Mouse (Mus musculus) embryonic facial prominence, embryonic 13.5 days (tissue): Measurements from ENCODE around the gene Nrn1l. TPM values are rescaled to one million over a fixed set of nuclear protein-coding genes. Genes with fewer than 3 reads are reported as not detected.

Experiments used
- ATAC-seq: fragments of 200-750 bp; cut with Nextera tagmentation; 2 replicates; pipeline ENCODE4 v1.8.0; 2017; ENCODE audit warnings: low read depth; ENCODE audit not compliant: insufficient number of reproducible peaks, insufficient read depth, low FRiP score, low TSS enrichment
- H3K27ac ChIP-seq: fragments of 300-500 bp; sonication (generic); 2 replicates; pipeline ENCODE4 v1.5.1; 2015; ENCODE audit warnings: moderate library complexity, mild to moderate bottlenecking, inconsistent platforms
- H3K27me3 ChIP-seq: fragments of 300-500 bp; sonication (generic); 2 replicates; pipeline ENCODE4 v1.6.1; 2015; ENCODE audit warnings: mild to moderate bottlenecking, inconsistent platforms
- H3K36me3 ChIP-seq: fragments of 300-500 bp; sonication (generic); 2 replicates; pipeline ENCODE4 v1.6.1; 2015; ENCODE audit warnings: mild to moderate bottlenecking, inconsistent platforms
- H3K4me1 ChIP-seq: fragments of 300-500 bp; sonication (generic); 2 replicates; pipeline ENCODE4 v1.6.1; 2015; ENCODE audit warnings: inconsistent platforms
- H3K4me2 ChIP-seq: fragments of 300-500 bp; sonication (generic); 2 replicates; pipeline ENCODE4 v1.6.1; 2015; ENCODE audit warnings: moderate library complexity, mild to moderate bottlenecking, inconsistent platforms
- H3K4me3 ChIP-seq: fragments of 300-500 bp; sonication (generic); 2 replicates; pipeline ENCODE4 v1.5.1; 2015; ENCODE audit warnings: mild to moderate bottlenecking, inconsistent platforms
- H3K9ac ChIP-seq: fragments of 300-500 bp; sonication (generic); 2 replicates; pipeline ENCODE4 v1.6.1; 2015; ENCODE audit warnings: mild to moderate bottlenecking, inconsistent platforms
- H3K9me3 ChIP-seq: fragments of 300-500 bp; sonication (generic); 2 replicates; pipeline ENCODE4 v1.6.1; 2016; ENCODE audit warnings: inconsistent platforms
- WGBS: fragments of 180-500 bp; shearing (Covaris S2); methylation state at CpG from one replicate; pipeline ENCODE4 v1.1.7; 2015; ENCODE audit warnings: mixed read lengths; 5-methylcytosine and 5-hydroxymethylcytosine counted together
- polyA plus RNA-seq: library from polyadenylated mRNA; unstranded; fragments of >200 nt; fragmentation: Nextera tagmentation; extraction: Ambion mirVana; gene quantifications from 2 replicates; pipeline ENCODE4 v1.2.1, GENCODE M21; 2015

Gene Nrn1l
- polyA plus RNA-seq, 1 experiment from 2014 or later, result 0.51 TPM

DNA sequence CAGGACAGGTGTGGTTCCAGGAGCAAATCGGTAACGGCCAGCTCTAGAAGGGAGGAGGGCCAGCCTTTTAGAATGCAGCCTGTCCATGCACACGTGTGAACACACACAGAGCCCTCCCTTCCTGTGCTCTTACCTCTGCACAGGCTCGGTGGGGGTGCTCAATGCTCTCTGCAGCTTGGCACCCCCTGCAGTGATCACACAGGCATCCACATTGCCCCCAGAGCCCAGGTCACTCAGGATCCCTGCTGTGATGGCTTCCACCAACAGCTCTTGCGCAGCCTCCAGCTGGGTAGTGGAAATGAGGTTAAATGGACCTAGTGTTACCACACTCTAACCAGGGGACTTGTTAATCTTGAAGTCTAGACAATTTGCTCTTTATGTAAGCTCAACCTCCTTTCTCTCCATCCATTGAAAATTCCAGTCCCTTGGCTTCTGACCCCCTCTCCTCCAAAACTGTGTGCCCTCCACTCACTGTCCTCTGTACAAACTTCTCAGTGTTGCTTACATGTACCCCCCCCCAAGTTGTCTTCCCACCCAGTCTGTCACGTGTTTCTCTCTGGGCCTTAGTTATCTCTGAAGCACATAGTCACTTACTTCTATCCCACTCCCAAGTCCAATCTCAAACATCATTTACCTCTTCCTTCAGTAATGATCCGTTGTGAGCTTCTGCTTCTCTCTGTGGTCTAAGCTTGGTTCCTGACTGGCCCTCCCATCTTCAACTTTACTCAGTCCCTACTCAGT, 42.7 kb downstream of the Nrn1l start:
- WGBS, result 26% methylated on average over 7 of the region's 7 CpGs
- Histone ChIP-seq H3K9me3 (no peaks in the 10 kb centered on the region), H3K4me3 (peak overlapping the region; percentile 79), H3K27me3 (no peaks in the 10 kb centered on the region), H3K27ac (no peak overlapping the region), H3K4me2 (peak overlapping the region; percentile 95), H3K9ac (peak overlapping the region; percentile 82), H3K36me3 (peaks cover 38% of the 10 kb centered on the region), H3K4me1 (peaks cover 20% of the 10 kb centered on the region)
- ATAC-seq, result no peak

DNA sequence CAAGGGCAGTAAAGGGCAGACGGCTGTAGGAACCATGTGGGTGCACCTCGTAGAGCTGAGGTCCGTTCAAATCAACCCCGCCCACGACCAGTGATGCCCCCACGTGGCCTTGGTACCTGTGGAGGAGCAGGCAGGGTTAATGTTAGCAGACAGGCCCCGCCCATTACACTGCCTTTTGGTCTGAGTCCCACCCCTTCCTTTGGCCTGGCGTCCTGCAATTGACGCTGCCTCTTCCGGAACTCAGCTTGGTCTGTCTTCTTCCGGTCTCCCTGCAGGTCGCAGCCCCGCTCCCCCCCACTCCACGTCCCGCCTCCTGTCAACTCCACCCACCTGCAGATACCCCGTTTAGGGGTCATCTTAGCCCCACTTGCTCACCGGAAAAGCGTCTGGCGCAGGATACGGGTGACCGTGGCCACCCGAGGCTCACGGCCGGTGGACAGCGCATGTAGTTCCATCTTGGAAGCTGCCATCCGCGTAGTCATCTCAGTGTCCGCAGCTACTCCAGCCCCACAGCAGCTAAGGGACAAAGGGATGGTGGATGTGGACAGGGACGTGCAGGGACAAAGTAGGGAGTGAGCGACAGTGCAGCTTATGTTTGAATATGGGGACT, 43.6 kb downstream of the Nrn1l start:
- Histone ChIP-seq H3K4me3 (peak overlapping the region; percentile 79), H3K27me3 (no peaks in the 10 kb centered on the region), H3K27ac (peak overlapping the region; percentile 81), H3K9ac (peak overlapping the region; percentile 82), H3K9me3 (no peaks in the 10 kb centered on the region), H3K4me1 (peaks cover 20% of the 10 kb centered on the region), H3K36me3 (peaks cover 38% of the 10 kb centered on the region), H3K4me2 (peak overlapping the region; percentile 95)
- peak; percentile 80 for ATAC-seq
- under 1% methylated on average over 30 of the region's 30 CpGs for WGBS

GRCm38 (mm10) chr8:105937496-105938305, 44.3 kb downstream of the Nrn1l start:
- H3K27ac ChIP-seq, result peak overlapping the region; percentile 81
- 2% methylated on average over 33 of the region's 33 CpGs for WGBS
- ATAC-seq, result no peak

DNA sequence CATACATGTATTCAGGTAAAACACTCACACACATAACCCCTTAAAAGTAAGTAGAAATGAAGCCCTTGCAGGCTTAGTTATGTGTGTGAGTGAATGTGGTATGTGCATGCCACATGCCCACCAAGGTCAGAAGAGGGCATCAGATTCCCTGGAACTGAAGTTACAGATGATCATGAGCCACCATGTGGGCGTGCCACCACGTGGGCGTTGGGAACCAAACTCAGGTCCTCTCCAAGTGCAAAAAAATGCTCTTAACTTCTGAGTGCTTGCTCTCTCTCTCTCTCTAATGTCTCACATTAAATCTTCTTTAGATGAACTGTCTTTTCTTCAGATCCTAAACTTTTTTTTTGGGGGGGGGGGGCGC, 44.9 kb downstream of the Nrn1l start, which contains the start of gene Psmb10:
TSS of gene Psmb10 (minus strand) at position 139 of the 364 bp plus-strand sequence.
- peaks cover 20% of the 10 kb centered on the region for H3K4me1 ChIP-seq
- peak within 1 kb of the TSS; percentile 82 for H3K9ac ChIP-seq
- peaks cover 39% of the 10 kb centered on the region for H3K36me3 ChIP-seq
- H3K4me3 ChIP-seq, result peak within 1 kb of the TSS; percentile 79
- H3K27me3 ChIP-seq, result no peaks in the 10 kb centered on the region
- no peak for ATAC-seq
- peak within 1 kb of the TSS; percentile 81 for H3K27ac ChIP-seq
- H3K4me2 ChIP-seq, result peak within 1 kb of the TSS; percentile 95
- 33% methylated on average over 4 of the region's 4 CpGs for WGBS
- no peaks in the 10 kb centered on the region for H3K9me3 ChIP-seq

More at GRCm38 (mm10) chr8:105937496-105938305, 44.3 kb downstream of the Nrn1l start:
- no peaks in the 10 kb centered on the region for H3K9me3 ChIP-seq
- peaks cover 37% of the 10 kb centered on the region for H3K36me3 ChIP-seq
- H3K27me3 ChIP-seq, result no peaks in the 10 kb centered on the region
- H3K9ac ChIP-seq, result peak overlapping the region; percentile 82
- peak overlapping the region; percentile 79 for H3K4me3 ChIP-seq
- H3K4me1 ChIP-seq, result peaks cover 20% of the 10 kb centered on the region
- H3K4me2 ChIP-seq, result peak overlapping the region; percentile 95

DNA sequence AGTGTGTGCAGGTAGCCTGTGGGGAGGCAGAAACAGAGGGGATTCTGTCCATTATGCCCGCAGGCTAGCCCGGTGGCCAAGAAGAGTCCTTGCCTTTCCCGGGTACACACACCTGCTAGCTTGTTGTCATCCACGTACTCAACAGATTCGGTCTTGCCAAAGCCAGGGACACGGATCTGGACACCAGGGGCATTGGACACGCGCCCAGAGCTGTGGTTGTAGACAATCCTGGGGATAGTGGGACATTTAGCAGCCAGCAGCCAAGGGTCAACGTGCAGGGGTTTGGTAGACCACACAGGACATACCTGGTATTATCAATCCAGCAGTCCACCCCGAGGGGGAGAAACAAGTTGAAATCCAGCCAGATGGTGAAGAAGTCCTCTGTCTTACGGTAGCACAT, 48.7 kb downstream of the Nrn1l start:
- ATAC-seq, result no peak
- WGBS, result 94% methylated on average over 11 of the region's 11 CpGs
- no peak overlapping the region for H3K27ac ChIP-seq

GRCm38 (mm10) chr8:105942542-105942941, 49.2 kb downstream of the Nrn1l start:
- Histone ChIP-seq H3K27me3 (no peaks in the 10 kb centered on the region), H3K9ac (no peak overlapping the region), H3K36me3 (peaks cover 74% of the 10 kb centered on the region), H3K9me3 (no peaks in the 10 kb centered on the region), H3K4me1 (peaks cover 9% of the 10 kb centered on the region), H3K27ac (no peak overlapping the region), H3K4me2 (no peak overlapping the region), H3K4me3 (no peak overlapping the region)
- WGBS, result 95% methylated on average over 5 of the region's 5 CpGs
- no peak for ATAC-seq

More for the DNA sequence above, 48.7 kb downstream of the Nrn1l start:
- H3K36me3 ChIP-seq, result peaks cover 69% of the 10 kb centered on the region
- H3K4me1 ChIP-seq, result peaks cover 9% of the 10 kb centered on the region
- no peak overlapping the region for H3K4me2 ChIP-seq
- no peak overlapping the region for H3K4me3 ChIP-seq
- H3K9me3 ChIP-seq, result no peaks in the 10 kb centered on the region
- H3K27me3 ChIP-seq, result no peaks in the 10 kb centered on the region
- no peak overlapping the region for H3K9ac ChIP-seq

- no peak for ATAC-seq
- Histone ChIP-seq H3K27ac (no peak within 1 kb of the TSS), H3K9ac (no peak within 1 kb of the TSS), H3K4me3 (no peak within 1 kb of the TSS), H3K4me1 (peaks cover 4% of the 10 kb centered on the region), H3K36me3 (peaks cover 82% of the 10 kb centered on the region), H3K27me3 (no peaks in the 10 kb centered on the region), H3K4me2 (no peak within 1 kb of the TSS), H3K9me3 (no peaks in the 10 kb centered on the region)
- 82% methylated on average over 8 of the region's 8 CpGs for WGBS
These were observed 50.0 kb downstream of the Nrn1l start, which contains the start of gene Lcat for GRCm38 (mm10) chr8:105943321-105943739. Gene Lcat (minus strand): TSS chr8:105943382.

Other genes starting within 250 kb of the Nrn1l start
- 0.61 and 0.84 TPM in 2 replicates for gene Carmil2, start 207.3 kb upstream of the Nrn1l start, polyA plus RNA-seq
- 72.3 and 84.3 TPM in 2 replicates for gene Acd, start 192.5 kb upstream of the Nrn1l start, polyA plus RNA-seq
- gene Pard6a, start 192.4 kb upstream of the Nrn1l start, polyA plus RNA-seq, result 18.9 and 21.5 TPM in 2 replicates
- 0.25 and 0.36 TPM in 2 replicates for gene 4933405L10Rik, start 185.9 kb upstream of the Nrn1l start, polyA plus RNA-seq
- gene Enkd1, start 185.4 kb upstream of the Nrn1l start, polyA plus RNA-seq, result 28.6 and 34.5 TPM in 2 replicates
- 26.0 and 27.5 TPM in 2 replicates for gene Gfod2, start 134.9 kb upstream of the Nrn1l start, polyA plus RNA-seq
- 15.1 and 17.8 TPM in 2 replicates for gene Ranbp10, start 66.2 kb upstream of the Nrn1l start, polyA plus RNA-seq
- 0.21 and 0.24 TPM in 2 replicates for gene Tsnaxip1, start 65.8 kb upstream of the Nrn1l start, polyA plus RNA-seq
- gene Cenpt, start 40.3 kb upstream of the Nrn1l start, polyA plus RNA-seq, result 56.0 and 58.7 TPM in 2 replicates
- gene Thap11, start 38.4 kb upstream of the Nrn1l start, polyA plus RNA-seq, result 73.5 and 77.5 TPM in 2 replicates
- 191 and 275 TPM in 2 replicates for gene Nutf2, start 33.0 kb upstream of the Nrn1l start, polyA plus RNA-seq
- 54.1 and 58.3 TPM in 2 replicates for gene Edc4, start 12.7 kb upstream of the Nrn1l start, polyA plus RNA-seq
- gene Pskh1, start 6.9 kb downstream of the Nrn1l start, polyA plus RNA-seq, result 43.0 and 43.2 TPM in 2 replicates
- 1.3 and 1.8 TPM in 2 replicates for gene Ctrl, start 40.3 kb downstream of the Nrn1l start, polyA plus RNA-seq
- 28.6 and 29.0 TPM in 2 replicates for gene Psmb10, start 44.9 kb downstream of the Nrn1l start, polyA plus RNA-seq
- 2.8 and 5.6 TPM in 2 replicates for gene Lcat, start 49.8 kb downstream of the Nrn1l start, polyA plus RNA-seq
- gene Slc12a4, start 72.5 kb downstream of the Nrn1l start, polyA plus RNA-seq, result 48.3 and 56.8 TPM in 2 replicates
- not detected in 2 replicates for gene Dpep3, start 85.9 kb downstream of the Nrn1l start, polyA plus RNA-seq
- gene Dus2, start 97.8 kb downstream of the Nrn1l start, polyA plus RNA-seq, result 26.7 and 27.9 TPM in 2 replicates
- not detected in 2 replicates for gene Dpep2nb, start 112.4 kb downstream of the Nrn1l start, polyA plus RNA-seq
- 18.1 and 18.8 TPM in 2 replicates for gene Ddx28, start 118.3 kb downstream of the Nrn1l start, polyA plus RNA-seq
- gene Nfatc3, start 165.3 kb downstream of the Nrn1l start, polyA plus RNA-seq, result 9.6 and 10.1 TPM in 2 replicates
- 22.2 and 25.9 TPM in 2 replicates for gene Esrp2, start 243.4 kb downstream of the Nrn1l start, polyA plus RNA-seq